Mouse (Mus musculus): ENCODE measurements at regions not wholly inside any gene's neighbourhood (a gene's known extent, or its start where the extent isn't known, plus 50 kb on each side); places are given as distances from the start of the nearest gene placed in this dataset.

GRCm38 (mm10) chr14:100423790-100424189, 139.3 kb upstream of the Klf12 start:
- TF ChIP-seq CTCF (IDR thresholded peaks at IDR 0.05; ENCODE audit: low read depth, low read length): no peak
- TF ChIP-seq POLR2AphosphoS5 (IDR thresholded peaks at IDR 0.05; ENCODE audit: insufficient replicate concordance, low read depth, low read length): no peak
- no peak for TF ChIP-seq TAL1 (conservative IDR thresholded peaks at IDR 0.05; ENCODE audit: low read depth, low read length)
- no peak for TF ChIP-seq GATA2 (IDR thresholded peaks at IDR 0.05; ENCODE audit: borderline replicate concordance, low read depth, low read length)
